Mouse (Mus musculus): ENCODE results near the gene Rsg1. TPM values are rescaled to one million over a fixed set of nuclear protein-coding genes. Genes with fewer than 3 reads are reported as not detected.
A peak's percentile ranks its signal among the peaks of the same experiment; 100 is the strongest.

Rsg1 gene
- polyA plus RNA-seq, 1 experiment from 2014 or later = 2.4 TPM

- Histone ChIP-seq H3K27me3 (replicated peaks; ENCODE audit: insufficient read depth, low read length) (no peaks in the 10 kb centered on the region), H3K27ac (ENCODE audit: low read length) (0 out of 2 replicates have a peak overlapping the region, but pooled peaks have one; percentile 38), H3K9me3 (ENCODE audit: low read length) (no peaks in the 10 kb centered on the region), H3K4me2 (replicated peaks; ENCODE audit: low read depth, low read length) (no peak overlapping the region), H3K4me1 (ENCODE audit: insufficient read depth, low read depth, low read length) (no peaks in the 10 kb centered on the region), H3K9ac (replicated peaks; ENCODE audit: low read depth) (no peak overlapping the region), H3K36me3 (ENCODE audit: insufficient read depth, low read length) (peaks cover 3% of the 10 kb centered on the region; the same call in 1 of the 2 replicates), H3K4me3 (ENCODE audit: low read depth, low read length) (no peak overlapping the region)
- 67% methylated on average over 7 of the region's 7 CpGs for WGBS
- peak; percentile 75 for DNase-seq (ENCODE audit: low spot score)
- peak; percentile 79 for ATAC-seq
- TF ChIP-seq CTCF (IDR thresholded peaks at IDR 0.05) = no peak
- 0 out of 2 replicates have a peak, but pooled peaks have one; percentile 26 for TF ChIP-seq EP300 (IDR thresholded peaks at IDR 0.05)
These were observed 22.5 kb upstream of the Rsg1 start for GRCm38 (mm10) chr4:141191294-141191693.

- no peak overlapping the region for H3K27ac ChIP-seq (ENCODE audit: low read length)
- ATAC-seq (no peak), DNase-seq (ENCODE audit: low spot score) (no peak)
- H3K4me1 ChIP-seq (ENCODE audit: insufficient read depth, low read depth, low read length) = no peaks in the 10 kb centered on the region
- H3K9me3 ChIP-seq (ENCODE audit: low read length) = no peaks in the 10 kb centered on the region
- H3K9ac ChIP-seq (replicated peaks; ENCODE audit: low read depth) = no peak overlapping the region
- no peaks in the 10 kb centered on the region for H3K27me3 ChIP-seq (replicated peaks; ENCODE audit: insufficient read depth, low read length)
- no peak overlapping the region for H3K4me3 ChIP-seq (ENCODE audit: low read depth, low read length)
- peaks cover 12% of the 10 kb centered on the region for H3K36me3 ChIP-seq (ENCODE audit: insufficient read depth, low read length)
- H3K4me2 ChIP-seq (replicated peaks; ENCODE audit: low read depth, low read length) = no peak overlapping the region
- WGBS = 88% methylated on average over 6 of the region's 6 CpGs
- TF ChIP-seq EP300 (IDR thresholded peaks at IDR 0.05) = no peak
- no peak for TF ChIP-seq CTCF (IDR thresholded peaks at IDR 0.05)
These were observed 19.2 kb upstream of the Rsg1 start for GRCm38 (mm10) chr4:141194553-141194952.

- H3K27ac ChIP-seq (ENCODE audit: low read length) = no peak overlapping the region
- H3K4me2 ChIP-seq (replicated peaks; ENCODE audit: low read depth, low read length) = no peak overlapping the region
- no peak overlapping the region for H3K9ac ChIP-seq (replicated peaks; ENCODE audit: low read depth)
- TF ChIP-seq EP300 (IDR thresholded peaks at IDR 0.05) = no peak
- TF ChIP-seq CTCF (IDR thresholded peaks at IDR 0.05) = no peak
- DNase-seq (ENCODE audit: low spot score) (no peak), ATAC-seq (peak; percentile 28; the same call in 1 of the 2 replicates)
- H3K9me3 ChIP-seq (ENCODE audit: low read length) = no peaks in the 10 kb centered on the region
- H3K4me3 ChIP-seq (ENCODE audit: low read depth, low read length) = no peak overlapping the region
- H3K27me3 ChIP-seq (replicated peaks; ENCODE audit: insufficient read depth, low read length) = no peaks in the 10 kb centered on the region
- no peaks in the 10 kb centered on the region for H3K4me1 ChIP-seq (ENCODE audit: insufficient read depth, low read depth, low read length)
- 97% methylated on average over 13 of the region's 13 CpGs for WGBS
- peaks cover 18% of the 10 kb centered on the region for H3K36me3 ChIP-seq (ENCODE audit: insufficient read depth, low read length)
These were observed 16.6 kb upstream of the Rsg1 start for GRCm38 (mm10) chr4:141196981-141197685.

GRCm38 (mm10) chr4:141197686-141198035, 16.1 kb upstream of the Rsg1 start:
- Histone ChIP-seq H3K36me3 (ENCODE audit: insufficient read depth, low read length) (peaks cover 18% of the 10 kb centered on the region), H3K27ac (ENCODE audit: low read length) (no peak overlapping the region), H3K9me3 (ENCODE audit: low read length) (no peaks in the 10 kb centered on the region), H3K4me2 (replicated peaks; ENCODE audit: low read depth, low read length) (no peak overlapping the region), H3K9ac (replicated peaks; ENCODE audit: low read depth) (no peak overlapping the region), H3K4me1 (ENCODE audit: insufficient read depth, low read depth, low read length) (no peaks in the 10 kb centered on the region), H3K27me3 (replicated peaks; ENCODE audit: insufficient read depth, low read length) (no peaks in the 10 kb centered on the region), H3K4me3 (ENCODE audit: low read depth, low read length) (no peak overlapping the region)
- DNase-seq (ENCODE audit: low spot score) = no peak
- 97% methylated on average over 11 of the region's 13 CpGs for WGBS
- no peak for ATAC-seq
- TF ChIP-seq CTCF (IDR thresholded peaks at IDR 0.05) = no peak; the same call in 1 of the 2 replicates
- no peak for TF ChIP-seq EP300 (IDR thresholded peaks at IDR 0.05)

- Histone ChIP-seq H3K4me1 (ENCODE audit: insufficient read depth, low read depth, low read length) (no peaks in the 10 kb centered on the region), H3K9ac (replicated peaks; ENCODE audit: low read depth) (no peak overlapping the region), H3K9me3 (ENCODE audit: low read length) (no peaks in the 10 kb centered on the region), H3K27ac (ENCODE audit: low read length) (0 out of 2 replicates have a peak overlapping the region, but pooled peaks have one; percentile 35), H3K27me3 (replicated peaks; ENCODE audit: insufficient read depth, low read length) (no peaks in the 10 kb centered on the region), H3K4me2 (replicated peaks; ENCODE audit: low read depth, low read length) (no peak overlapping the region), H3K36me3 (ENCODE audit: insufficient read depth, low read length) (peaks cover 15% of the 10 kb centered on the region), H3K4me3 (ENCODE audit: low read depth, low read length) (no peak overlapping the region)
- TF ChIP-seq CTCF (IDR thresholded peaks at IDR 0.05) (0 out of 2 replicates have a peak, but pooled peaks have one; percentile 5), EP300 (IDR thresholded peaks at IDR 0.05) (no peak)
- DNase-seq (ENCODE audit: low spot score) (no peak), ATAC-seq (0 out of 2 replicates have a peak, but pooled peaks have one; percentile 35)
- 49% methylated on average over 11 of the region's 11 CpGs for WGBS
These were observed 12.8 kb upstream of the Rsg1 start for GRCm38 (mm10) chr4:141200906-141201305.

- Histone ChIP-seq H3K4me2 (replicated peaks; ENCODE audit: low read depth, low read length) (no peak overlapping the region), H3K4me1 (ENCODE audit: insufficient read depth, low read depth, low read length) (no peaks in the 10 kb centered on the region), H3K27me3 (replicated peaks; ENCODE audit: insufficient read depth, low read length) (no peaks in the 10 kb centered on the region), H3K27ac (ENCODE audit: low read length) (no peak overlapping the region), H3K4me3 (ENCODE audit: low read depth, low read length) (no peak overlapping the region), H3K36me3 (ENCODE audit: insufficient read depth, low read length) (peaks cover 15% of the 10 kb centered on the region), H3K9me3 (ENCODE audit: low read length) (no peaks in the 10 kb centered on the region), H3K9ac (replicated peaks; ENCODE audit: low read depth) (no peak overlapping the region)
- ATAC-seq (no peak), DNase-seq (ENCODE audit: low spot score) (no peak)
- TF ChIP-seq EP300 (IDR thresholded peaks at IDR 0.05) = no peak
- WGBS = 82% methylated on average over 6 of the region's 6 CpGs
These were observed 11.6 kb upstream of the Rsg1 start for GRCm38 (mm10) chr4:141202192-141202591.
